Mouse (Mus musculus) heart, postnatal 0 days (tissue): Measurements from ENCODE around the gene Elf1.
"Not testable (repeated sequence)": the region's sequence is repeated elsewhere in the genome, so short reads cannot be mapped to it uniquely, and the experiment has no call there.

Experiments
- CTCF ChIP-seq: IDR thresholded peaks from 2 replicates; pipeline ENCODE4 v1.5.1; 2016; ENCODE audit warnings: antibody characterized with exemption, control low read depth, low read depth
- EP300 ChIP-seq: IDR thresholded peaks from 2 replicates; pipeline ENCODE4 v1.6.1; 2016; ENCODE audit warnings: antibody characterized with exemption, low read depth

DNA sequence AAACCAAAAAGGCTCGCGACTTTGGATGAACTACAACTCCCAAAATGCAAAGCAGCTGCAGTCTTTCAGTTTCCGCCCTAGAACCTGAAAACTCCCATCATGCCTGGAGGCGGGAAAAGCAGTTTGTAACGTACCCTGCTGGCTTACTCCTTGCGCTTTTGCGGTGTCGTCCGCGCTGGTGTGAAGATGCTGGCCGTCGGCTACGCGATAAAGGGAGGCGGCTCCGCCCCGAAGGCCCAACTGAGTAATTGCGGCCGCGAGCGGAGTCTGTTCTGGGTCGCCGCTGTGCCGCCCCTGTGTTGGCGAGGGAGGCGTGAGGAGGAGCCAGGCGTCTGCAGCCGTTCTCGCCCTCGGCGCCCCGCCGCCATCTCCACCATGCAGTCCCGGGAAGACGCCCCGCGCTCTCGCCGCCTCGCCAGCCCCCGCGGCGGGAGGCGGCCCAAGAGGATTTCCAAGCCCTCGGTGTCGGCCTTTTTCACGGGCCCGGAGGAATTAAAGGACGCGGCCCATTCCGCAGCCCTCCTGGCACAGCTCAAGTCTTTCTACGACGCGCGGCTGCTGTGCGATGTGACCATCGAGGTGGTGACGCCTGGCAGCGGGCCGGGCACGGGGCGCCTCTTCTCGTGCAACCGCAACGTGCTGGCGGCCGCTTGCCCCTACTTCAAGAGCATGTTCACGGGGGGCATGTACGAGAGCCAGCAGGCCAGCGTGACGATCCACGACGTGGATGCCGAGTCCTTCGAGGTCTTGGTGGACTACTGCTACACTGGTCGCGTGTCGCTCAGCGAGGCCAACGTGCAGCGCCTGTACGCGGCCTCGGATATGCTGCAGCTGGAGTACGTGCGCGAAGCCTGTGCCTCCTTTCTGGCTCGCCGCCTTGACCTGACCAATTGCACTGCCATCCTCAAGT, 29.1 kb upstream of the Elf1 start, which contains the start of gene Kbtbd6:
- not testable (repeated sequence) for TF ChIP-seq CTCF, EP300
